Comparison of ENCODE assay signal across 7 mouse cellular contexts in genomic region chr15:81360345-81361021, GRCm38 (mm10). TPM values are rescaled to one million over a fixed set of nuclear protein-coding genes. Genes with fewer than 3 reads are reported as not detected.
DNase-seq lines count a peak whose midpoint lies in the region; ATAC-seq and TF ChIP-seq lines count a peak whose summit lies in the region.

Gene Slc25a17, minus strand, starts transcription at chr15:81360812.

- H3K9ac ChIP-seq in embryonic facial prominence, embryonic 12.5 days, result peak within 1 kb of the TSS; percentile 76
- peak within 1 kb of the TSS; percentile 71 for H3K9ac ChIP-seq in limb, embryonic 12.5 days (replicated peaks)
- peak within 1 kb of the TSS; percentile 57 for H3K9ac ChIP-seq in midbrain, embryonic 15.5 days

- H3K4me1 ChIP-seq in embryonic facial prominence, embryonic 12.5 days, result peaks cover 21% of the 10 kb centered on the region
- peaks cover 45% of the 10 kb centered on the region for H3K4me1 ChIP-seq in kidney, adult 2 months (ENCODE audit: control insufficient read depth, insufficient read depth, low read length)
- peaks cover 23% of the 10 kb centered on the region for H3K4me1 ChIP-seq in limb, embryonic 12.5 days (replicated peaks)
- H3K4me1 ChIP-seq in midbrain, embryonic 15.5 days, result peaks cover 13% of the 10 kb centered on the region
- 0 out of 2 replicates have a peak, but pooled peaks cover 3% of the 10 kb centered on the region for H3K4me1 ChIP-seq in spleen, adult 2 months (ENCODE audit: control insufficient read depth, insufficient read depth, insufficient read length)

- DNase-seq in adrenal gland, postnatal 25 days, result peak; percentile 94
- DNase-seq in heart, adult 18-20 months, result peak; percentile 98
- DNase-seq in kidney, adult 2 months, result peak; percentile 98
- peak; percentile 90 to 95 for DNase-seq in spleen, adult 2 months (ENCODE audit: low read depth in 1 of 2, low spot score in 2 of 2)

- peak; percentile 99 for ATAC-seq in embryonic facial prominence, embryonic 12.5 days (ENCODE audit: insufficient number of reproducible peaks, insufficient read depth, low FRiP score, low TSS enrichment)
- peak; percentile 99 for ATAC-seq in limb, embryonic 12.5 days (ENCODE audit: insufficient number of reproducible peaks, insufficient read depth, low FRiP score, low TSS enrichment, low read depth)
- peak; percentile 99 for ATAC-seq in midbrain, embryonic 15.5 days (replicated peaks)

- TF ChIP-seq CTCF in kidney, adult 2 months (conservative IDR thresholded peaks at IDR 0.05; ENCODE audit: insufficient read depth, insufficient read length, low read depth, low read length), result no peak
- no peak for TF ChIP-seq CTCF in spleen, adult 2 months (IDR thresholded peaks at IDR 0.05; ENCODE audit: extremely low read depth, insufficient read depth, insufficient read length, insufficient replicate concordance)

- peak within 1 kb of the TSS; percentile 69 for H3K4me2 ChIP-seq in embryonic facial prominence, embryonic 12.5 days (replicated peaks)
- H3K4me2 ChIP-seq in limb, embryonic 12.5 days, result peak within 1 kb of the TSS; percentile 80
- H3K4me2 ChIP-seq in midbrain, embryonic 15.5 days, result peak within 1 kb of the TSS; percentile 67

- H3K36me3 ChIP-seq in embryonic facial prominence, embryonic 12.5 days, result peaks cover 17% of the 10 kb centered on the region
- no peaks in the 10 kb centered on the region; the same call in 1 of the 2 replicates for H3K36me3 ChIP-seq in kidney, adult 2 months (ENCODE audit: control insufficient read depth, insufficient read depth, low read length)
- H3K36me3 ChIP-seq in limb, embryonic 12.5 days, result peaks cover 29% of the 10 kb centered on the region
- H3K36me3 ChIP-seq in midbrain, embryonic 15.5 days (replicated peaks), result peaks cover 8% of the 10 kb centered on the region; the same call in 1 of the 2 replicates
- peaks cover 7% of the 10 kb centered on the region for H3K36me3 ChIP-seq in spleen, adult 2 months (ENCODE audit: control insufficient read depth, insufficient read depth, low read length)

- TF ChIP-seq POLR2A in kidney, adult 2 months (IDR thresholded peaks at IDR 0.05; ENCODE audit: low read depth, low read length), result peak; percentile 34
- peak; percentile 52; the same call in 1 of the 2 replicates for TF ChIP-seq POLR2A in spleen, adult 2 months (IDR thresholded peaks at IDR 0.05; ENCODE audit: low read depth, low read length)

- no peaks in the 10 kb centered on the region for H3K27me3 ChIP-seq in embryonic facial prominence, embryonic 12.5 days
- no peaks in the 10 kb centered on the region for H3K27me3 ChIP-seq in kidney, adult 2 months (replicated peaks; ENCODE audit: control insufficient read depth, insufficient read depth, low read length)
- H3K27me3 ChIP-seq in limb, embryonic 12.5 days, result no peaks in the 10 kb centered on the region
- no peaks in the 10 kb centered on the region for H3K27me3 ChIP-seq in midbrain, embryonic 15.5 days (replicated peaks)
- no peaks in the 10 kb centered on the region for H3K27me3 ChIP-seq in spleen, adult 2 months (ENCODE audit: control insufficient read depth, insufficient read depth, low read length)

- WGBS in embryonic facial prominence, embryonic 12.5 days, result 1% methylated on average over 30 of the region's 30 CpGs
- under 1% methylated on average over 30 of the region's 30 CpGs for WGBS in kidney, adult 2 months
- under 1% methylated on average over 30 of the region's 30 CpGs for WGBS in limb, embryonic 12.5 days
- 1% methylated on average over 30 of the region's 30 CpGs for WGBS in midbrain, embryonic 15.5 days
- WGBS in spleen, adult 2 months, result under 1% methylated on average over 30 of the region's 30 CpGs

- no peaks in the 10 kb centered on the region for H3K9me3 ChIP-seq in embryonic facial prominence, embryonic 12.5 days
- no peaks in the 10 kb centered on the region for H3K9me3 ChIP-seq in limb, embryonic 12.5 days
- no peaks in the 10 kb centered on the region for H3K9me3 ChIP-seq in midbrain, embryonic 15.5 days

- H3K27ac ChIP-seq in embryonic facial prominence, embryonic 12.5 days, result peak within 1 kb of the TSS; percentile 81
- peak within 1 kb of the TSS; percentile 75 for H3K27ac ChIP-seq in kidney, adult 2 months (ENCODE audit: insufficient read depth, low read depth, low read length)
- peak within 1 kb of the TSS; percentile 87 for H3K27ac ChIP-seq in limb, embryonic 12.5 days
- H3K27ac ChIP-seq in midbrain, embryonic 15.5 days, result peak within 1 kb of the TSS; percentile 73
- H3K27ac ChIP-seq in spleen, adult 2 months (ENCODE audit: insufficient read depth, low read length), result peak within 1 kb of the TSS; percentile 75

- H3K4me3 ChIP-seq in embryonic facial prominence, embryonic 12.5 days, result peak within 1 kb of the TSS; percentile 74
- H3K4me3 ChIP-seq in kidney, adult 2 months (ENCODE audit: insufficient read depth, low read depth, low read length), result peak within 1 kb of the TSS; percentile 81
- peak within 1 kb of the TSS; percentile 62 for H3K4me3 ChIP-seq in limb, embryonic 12.5 days (replicated peaks)
- peak within 1 kb of the TSS; percentile 53 for H3K4me3 ChIP-seq in midbrain, embryonic 15.5 days
- H3K4me3 ChIP-seq in spleen, adult 2 months (ENCODE audit: extremely low read depth, insufficient read depth, insufficient read length), result peak within 1 kb of the TSS; percentile 78

RNA-seq across cellular contexts. Expression of gene Slc25a17, which starts in this region (rescaled TPM):
- total RNA-seq in adrenal gland, postnatal 25 days (2021), result 82.7 and 85.5 TPM in 2 replicates
- 112 TPM in 2 replicates for polyA plus RNA-seq in embryonic facial prominence, embryonic 12.5 days (2016; fragmentation: Nextera tagmentation; extraction: Ambion mirVana)
- 10 to 100 TPM; 14.5 to 17.4 TPM for total RNA-seq in heart, adult 18-20 months (2021)
- 78.3 and 78.6 TPM in 2 replicates for polyA plus RNA-seq in kidney, adult 2 months (2012; rRNA removed)
- polyA plus RNA-seq in limb, embryonic 12.5 days (2016; fragmentation: Nextera tagmentation; extraction: Ambion mirVana), result 109 and 111 TPM in 2 replicates
- 132 and 138 TPM in 2 replicates for polyA plus RNA-seq in midbrain, embryonic 15.5 days (2015; fragmentation: Nextera tagmentation; extraction: Ambion mirVana)
- polyA plus RNA-seq in spleen, adult 2 months (2012; rRNA removed), result 9.9 and 10.5 TPM in 2 replicates

Comparison
In these comparisons a context has a peak if more than half of its experiments do, and no peak if none do; other contexts are left out.
1. Peak in every context shown above with its lines: DNase-seq, ATAC-seq, H3K4me3 ChIP-seq and H3K27ac ChIP-seq.